Mouse (Mus musculus) megakaryocyte, embryonic 14.5 days (primary cell): ENCODE measurements around the gene Rnf38.

ENCODE experiments used
- FLI1 ChIP-seq: IDR thresholded peaks from 2 replicates; pipeline ENCODE4 v1.6.1; 2012; ENCODE audit warnings: low read length, inconsistent platforms, mixed read lengths
- GATA1 ChIP-seq: IDR thresholded peaks from 3 replicates; pipeline ENCODE4 v1.6.1; 2012; ENCODE audit warnings: mixed read lengths, low read length, inconsistent platforms, borderline replicate concordance

- TF ChIP-seq GATA1, result no peak
- TF ChIP-seq FLI1, result no peak
Observed at GRCm38 (mm10) chr4:44271134-44271533, 37.5 kb upstream of the Rnf38 start.
